Mouse (Mus musculus): ENCODE results near the gene Elmod3. TPM values are rescaled to one million over a fixed set of nuclear protein-coding genes. Genes with fewer than 3 reads are reported as not detected.
A peak's percentile ranks its signal among the peaks of the same experiment; 100 is the strongest.

The Elmod3 gene
- polyA plus RNA-seq (2015; fragmentation: Nextera tagmentation; extraction: Ambion mirVana): 18.8 and 23.9 TPM in 2 replicates

- H3K4me1 ChIP-seq: peaks cover 22% of the 10 kb centered on the region
- H3K27ac ChIP-seq (replicated peaks): peak within 1 kb of the TSS; percentile 91
- WGBS: under 1% methylated on average over 38 of the region's 38 CpGs
- no peaks in the 10 kb centered on the region for H3K9me3 ChIP-seq (replicated peaks)
- H3K27me3 ChIP-seq: no peaks in the 10 kb centered on the region
- peak within 1 kb of the TSS; percentile 65 for H3K4me2 ChIP-seq (replicated peaks)
- peak within 1 kb of the TSS; percentile 77 for H3K9ac ChIP-seq
- peak within 1 kb of the TSS; percentile 69 for H3K4me3 ChIP-seq (replicated peaks)
- H3K36me3 ChIP-seq: no peaks in the 10 kb centered on the region
- peak; percentile 91 for ATAC-seq (ENCODE audit: insufficient number of reproducible peaks, low FRiP score, low TSS enrichment, low read depth)
Measured at GRCm38 (mm10) chr6:72597956-72598753, at the start of gene Elmod3, which contains the start of gene Retsat. Gene Elmod3, minus strand, starts transcription at chr6:72598413. Gene Retsat, plus strand, starts transcription at chr6:72598475.

GRCm38 (mm10) chr6:72647383-72647820 lies 49.2 kb upstream of the Elmod3 start:
- no peak overlapping the region for H3K4me3 ChIP-seq (replicated peaks)
- no peak overlapping the region for H3K9ac ChIP-seq
- no peaks in the 10 kb centered on the region for H3K9me3 ChIP-seq (replicated peaks)
- H3K36me3 ChIP-seq: peaks cover 6% of the 10 kb centered on the region; the same call in 1 of the 2 replicates
- no peak overlapping the region for H3K4me2 ChIP-seq (replicated peaks)
- peak overlapping the region; percentile 58 for H3K27ac ChIP-seq (replicated peaks)
- no peaks in the 10 kb centered on the region for H3K27me3 ChIP-seq
- 34% methylated on average over 10 of the region's 10 CpGs for WGBS
- H3K4me1 ChIP-seq: peaks cover 47% of the 10 kb centered on the region
- ATAC-seq (ENCODE audit: insufficient number of reproducible peaks, low FRiP score, low TSS enrichment, low read depth): peak; percentile 21; the same call in 1 of the 2 replicates

- H3K27me3 ChIP-seq: no peaks in the 10 kb centered on the region
- H3K4me3 ChIP-seq (replicated peaks): no peak overlapping the region
- WGBS: 69% methylated on average over 7 of the region's 7 CpGs
- H3K4me1 ChIP-seq: peaks cover 29% of the 10 kb centered on the region
- H3K36me3 ChIP-seq: peaks cover 8% of the 10 kb centered on the region; the same call in 1 of the 2 replicates
- H3K9ac ChIP-seq: no peak overlapping the region
- ATAC-seq (ENCODE audit: insufficient number of reproducible peaks, low FRiP score, low TSS enrichment, low read depth): no peak
- H3K4me2 ChIP-seq (replicated peaks): no peak overlapping the region
- H3K9me3 ChIP-seq (replicated peaks): no peaks in the 10 kb centered on the region
- no peak overlapping the region for H3K27ac ChIP-seq (replicated peaks)
Measured at GRCm38 (mm10) chr6:72645364-72645763, 47.2 kb upstream of the Elmod3 start.

GRCm38 (mm10) chr6:72644576-72644975 lies 46.4 kb upstream of the Elmod3 start:
- H3K4me1 ChIP-seq: peaks cover 24% of the 10 kb centered on the region
- WGBS: 73% methylated on average over 4 of the region's 4 CpGs
- no peaks in the 10 kb centered on the region for H3K27me3 ChIP-seq
- no peak overlapping the region for H3K27ac ChIP-seq (replicated peaks)
- H3K4me2 ChIP-seq (replicated peaks): no peak overlapping the region
- H3K36me3 ChIP-seq: peaks cover 8% of the 10 kb centered on the region; the same call in 1 of the 2 replicates
- no peak overlapping the region for H3K9ac ChIP-seq
- H3K4me3 ChIP-seq (replicated peaks): no peak overlapping the region
- ATAC-seq (ENCODE audit: insufficient number of reproducible peaks, low FRiP score, low TSS enrichment, low read depth): no peak
- no peaks in the 10 kb centered on the region for H3K9me3 ChIP-seq (replicated peaks)

- no peak for ATAC-seq (ENCODE audit: insufficient number of reproducible peaks, low FRiP score, low TSS enrichment, low read depth)
- peaks cover 4% of the 10 kb centered on the region; the same call in 1 of the 2 replicates for H3K4me1 ChIP-seq
- H3K9me3 ChIP-seq (replicated peaks): no peaks in the 10 kb centered on the region
- H3K4me2 ChIP-seq (replicated peaks): no peak overlapping the region
- no peaks in the 10 kb centered on the region for H3K27me3 ChIP-seq
- no peak overlapping the region for H3K27ac ChIP-seq (replicated peaks)
- 77% methylated on average over 18 of the region's 18 CpGs for WGBS
- H3K36me3 ChIP-seq: 0 out of 2 replicates have a peak, but pooled peaks cover 2% of the 10 kb centered on the region
- H3K4me3 ChIP-seq (replicated peaks): no peak overlapping the region
- no peak overlapping the region for H3K9ac ChIP-seq
Measured at GRCm38 (mm10) chr6:72641218-72641954, 43.2 kb upstream of the Elmod3 start.

- Histone ChIP-seq H3K4me2 (replicated peaks) (no peak overlapping the region), H3K4me1 (peaks cover 10% of the 10 kb centered on the region; the same call in 1 of the 2 replicates), H3K27ac (replicated peaks) (no peak overlapping the region), H3K9me3 (replicated peaks) (no peaks in the 10 kb centered on the region), H3K36me3 (peaks cover 25% of the 10 kb centered on the region), H3K9ac (no peak overlapping the region), H3K4me3 (replicated peaks) (no peak overlapping the region), H3K27me3 (no peaks in the 10 kb centered on the region)
- no peak for ATAC-seq (ENCODE audit: insufficient number of reproducible peaks, low FRiP score, low TSS enrichment, low read depth)
- 73% methylated on average over 3 of the region's 3 CpGs for WGBS
Measured at GRCm38 (mm10) chr6:72636940-72637339, 38.7 kb upstream of the Elmod3 start.

- no peak overlapping the region for H3K27ac ChIP-seq (replicated peaks)
- no peak overlapping the region for H3K4me3 ChIP-seq (replicated peaks)
- peaks cover 33% of the 10 kb centered on the region for H3K36me3 ChIP-seq
- H3K9me3 ChIP-seq (replicated peaks): no peaks in the 10 kb centered on the region
- no peaks in the 10 kb centered on the region for H3K27me3 ChIP-seq
- no peak overlapping the region for H3K9ac ChIP-seq
- no peak overlapping the region for H3K4me2 ChIP-seq (replicated peaks)
- peaks cover 10% of the 10 kb centered on the region; the same call in 1 of the 2 replicates for H3K4me1 ChIP-seq
- ATAC-seq (ENCODE audit: insufficient number of reproducible peaks, low FRiP score, low TSS enrichment, low read depth): no peak
- WGBS: 41% methylated on average over 12 of the region's 12 CpGs
Measured at GRCm38 (mm10) chr6:72635760-72636431, 37.7 kb upstream of the Elmod3 start.

- no peaks in the 10 kb centered on the region for H3K27me3 ChIP-seq
- WGBS: 68% methylated on average over 10 of the region's 10 CpGs
- H3K4me2 ChIP-seq (replicated peaks): no peak overlapping the region
- H3K36me3 ChIP-seq: peaks cover 49% of the 10 kb centered on the region
- no peak overlapping the region for H3K4me3 ChIP-seq (replicated peaks)
- H3K9me3 ChIP-seq (replicated peaks): no peaks in the 10 kb centered on the region
- H3K9ac ChIP-seq: no peak overlapping the region
- peaks cover 10% of the 10 kb centered on the region; the same call in 1 of the 2 replicates for H3K4me1 ChIP-seq
- no peak for ATAC-seq (ENCODE audit: insufficient number of reproducible peaks, low FRiP score, low TSS enrichment, low read depth)
- no peak overlapping the region for H3K27ac ChIP-seq (replicated peaks)
Measured at GRCm38 (mm10) chr6:72634311-72634710, 36.1 kb upstream of the Elmod3 start.

- H3K4me2 ChIP-seq (replicated peaks): no peak overlapping the region
- H3K27me3 ChIP-seq: no peaks in the 10 kb centered on the region
- ATAC-seq (ENCODE audit: insufficient number of reproducible peaks, low FRiP score, low TSS enrichment, low read depth): 0 out of 2 replicates have a peak, but pooled peaks have one; percentile 25
- 76% methylated on average over 6 of the region's 6 CpGs for WGBS
- peaks cover 9% of the 10 kb centered on the region; the same call in 1 of the 2 replicates for H3K4me1 ChIP-seq
- no peak overlapping the region for H3K9ac ChIP-seq
- no peak overlapping the region for H3K4me3 ChIP-seq (replicated peaks)
- peaks cover 73% of the 10 kb centered on the region for H3K36me3 ChIP-seq
- H3K27ac ChIP-seq (replicated peaks): no peak overlapping the region
- H3K9me3 ChIP-seq (replicated peaks): no peaks in the 10 kb centered on the region
Measured at GRCm38 (mm10) chr6:72631700-72632099, 33.5 kb upstream of the Elmod3 start.

GRCm38 (mm10) chr6:72630961-72631360 lies 32.7 kb upstream of the Elmod3 start:
- ATAC-seq (ENCODE audit: insufficient number of reproducible peaks, low FRiP score, low TSS enrichment, low read depth): no peak
- no peaks in the 10 kb centered on the region for H3K27me3 ChIP-seq
- H3K9ac ChIP-seq: no peak overlapping the region
- H3K4me2 ChIP-seq (replicated peaks): no peak overlapping the region
- 92% methylated on average over 14 of the region's 14 CpGs for WGBS
- H3K4me1 ChIP-seq: 0 out of 2 replicates have a peak, but pooled peaks cover 2% of the 10 kb centered on the region
- H3K4me3 ChIP-seq (replicated peaks): no peak overlapping the region
- H3K27ac ChIP-seq (replicated peaks): no peak overlapping the region
- H3K36me3 ChIP-seq: peaks cover 80% of the 10 kb centered on the region
- H3K9me3 ChIP-seq (replicated peaks): no peaks in the 10 kb centered on the region
